Mouse (Mus musculus): ENCODE data around the gene Pex6. TPM values are rescaled to one million over a fixed set of nuclear protein-coding genes. Genes with fewer than 3 reads are reported as not detected.

The Pex6 gene
- 17.8 and 22.2 TPM in 2 replicates for total RNA-seq (2012; rRNA removed)

DNA sequence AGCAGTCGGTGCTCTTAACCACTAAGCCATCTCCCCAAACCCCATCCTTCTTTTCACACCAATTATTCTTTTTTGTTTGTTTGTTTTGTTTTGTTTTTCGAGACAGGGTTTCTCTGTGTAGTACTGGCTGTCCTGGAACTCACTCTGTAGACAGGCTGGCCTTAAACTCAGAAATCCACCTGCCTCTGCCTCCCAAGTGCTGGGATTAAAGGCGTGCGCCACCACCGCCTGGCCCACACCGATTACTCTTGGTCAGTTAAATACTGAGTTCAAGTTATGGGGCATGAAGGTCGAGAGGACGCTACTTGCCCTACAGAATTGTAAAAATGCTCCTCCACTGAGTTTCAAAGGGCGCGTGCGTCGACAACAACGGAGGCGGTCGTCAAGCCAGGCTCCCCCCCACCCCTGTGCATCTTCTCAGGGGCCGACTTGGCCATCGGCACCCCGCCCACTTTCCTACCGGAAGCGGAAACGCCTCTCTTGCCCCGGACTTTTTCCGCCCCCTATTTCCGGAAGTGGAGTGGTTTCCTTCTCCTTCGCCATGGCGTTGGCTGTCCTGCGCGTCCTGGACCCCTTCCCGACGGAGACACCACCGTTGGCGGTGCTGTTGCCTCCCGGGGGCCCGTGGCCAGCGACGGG, at the start of gene Pex6:
Gene Pex6, plus strand, starts transcription at position 505 of the 639 bp plus-strand sequence.
- Histone ChIP-seq H3K36me3 (ENCODE audit: control insufficient read depth, insufficient read depth, low read length, poor library complexity, severe bottlenecking) (peaks cover 8% of the 10 kb centered on the region; the same call in 1 of the 2 replicates), H3K4me3 (ENCODE audit: insufficient read depth in 1 of 2, low read depth in 1 of 2, low read length in 2 of 2, poor library complexity in 1 of 2, severe bottlenecking in 1 of 2) (peak within 1 kb of the TSS; percentile 91 to 98), H3K27ac (ENCODE audit: insufficient read depth, low read depth, low read length, poor library complexity, severe bottlenecking) (peak within 1 kb of the TSS; percentile 20; the same call in 1 of the 2 replicates), H3K9ac (ENCODE audit: insufficient read depth, low read depth, low read length, poor library complexity, severe bottlenecking) (peak within 1 kb of the TSS; percentile 89), H3K4me1 (ENCODE audit: control insufficient read depth in 2 of 2, insufficient read depth in 2 of 2, low read length in 2 of 2, poor library complexity in 1 of 2) (peaks cover 0 to 2% of the 10 kb centered on the region in 2 experiments; a peak in 2 of 4 replicates), H3K9me3 (ENCODE audit: control insufficient read depth, insufficient read depth, low read depth, low read length) (no peaks in the 10 kb centered on the region)
- peak; percentile 93 for DNase-seq (ENCODE audit: low read depth, low spot score)
- in situ Hi-C loops (cut with MboI; ENCODE audit: low sequenced_read_pairs in 2 of 2, unreplicated experiment in 2 of 2): no loop called here
- TF ChIP-seq HCFC1 (IDR thresholded peaks at IDR 0.05; ENCODE audit: borderline replicate concordance, insufficient read depth, low read length) (peak; percentile 72; the same call in 1 of the 2 replicates), MAFK (IDR thresholded peaks at IDR 0.05; ENCODE audit: insufficient read depth, low read depth, low read length) (no peak)

DNA sequence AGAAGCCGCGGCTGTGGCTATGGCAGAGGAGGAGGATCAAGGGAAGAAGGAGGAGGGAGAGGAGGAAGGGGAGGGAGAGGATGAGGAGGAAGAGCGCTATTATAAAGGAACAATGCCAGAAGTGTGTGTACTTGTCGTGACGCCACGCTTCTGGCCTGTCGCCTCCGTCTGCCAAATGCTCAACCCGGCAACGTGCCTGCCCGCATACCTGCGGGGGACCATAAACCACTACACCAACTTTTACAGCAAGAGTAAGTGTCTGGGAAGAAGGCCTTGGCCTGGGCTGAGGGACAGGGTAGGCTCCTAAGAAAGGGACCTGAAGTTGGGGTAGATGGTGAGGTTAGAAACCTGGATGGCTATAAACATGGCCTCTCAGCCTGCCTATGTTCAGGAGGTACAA, 49.3 kb upstream of the Pex6 start:
- TF ChIP-seq ZC3H11A (IDR thresholded peaks at IDR 0.05; ENCODE audit: borderline replicate concordance, low read depth, low read length) (no peak), MAFK (IDR thresholded peaks at IDR 0.05; ENCODE audit: insufficient read depth, low read depth, low read length) (no peak), CHD2 (IDR thresholded peaks at IDR 0.05; ENCODE audit: low read depth, low read length) (no peak), ZNF384 (IDR thresholded peaks at IDR 0.05; ENCODE audit: low read depth, low read length) (no peak), HCFC1 (IDR thresholded peaks at IDR 0.05; ENCODE audit: borderline replicate concordance, insufficient read depth, low read length) (no peak)
- Histone ChIP-seq H3K36me3 (ENCODE audit: control insufficient read depth, insufficient read depth, low read length, poor library complexity, severe bottlenecking) (peaks cover 60% of the 10 kb centered on the region), H3K9me3 (ENCODE audit: control insufficient read depth, insufficient read depth, low read depth, low read length) (no peaks in the 10 kb centered on the region), H3K4me1 (ENCODE audit: control insufficient read depth in 2 of 2, insufficient read depth in 2 of 2, low read length in 2 of 2, poor library complexity in 1 of 2) (peaks cover 0 to 7% of the 10 kb centered on the region in 2 experiments; a peak in 1 of 4 replicates), H3K27ac (ENCODE audit: insufficient read depth, low read depth, low read length, poor library complexity, severe bottlenecking) (no peak overlapping the region), H3K9ac (ENCODE audit: insufficient read depth, low read depth, low read length, poor library complexity, severe bottlenecking) (no peak overlapping the region), H3K4me3 (ENCODE audit: insufficient read depth in 1 of 2, low read depth in 1 of 2, low read length in 2 of 2, poor library complexity in 1 of 2, severe bottlenecking in 1 of 2) (no peak overlapping the region)
- DNase-seq (ENCODE audit: low read depth, low spot score): no peak
- in situ Hi-C loops (cut with MboI; ENCODE audit: low sequenced_read_pairs in 2 of 2, unreplicated experiment in 2 of 2): no loop called here

GRCm38 (mm10) chr17:46662730-46663129, 48.5 kb upstream of the Pex6 start:
- Histone ChIP-seq H3K27ac (ENCODE audit: insufficient read depth, low read depth, low read length, poor library complexity, severe bottlenecking) (no peak overlapping the region), H3K36me3 (ENCODE audit: control insufficient read depth, insufficient read depth, low read length, poor library complexity, severe bottlenecking) (peaks cover 58% of the 10 kb centered on the region), H3K4me3 (ENCODE audit: insufficient read depth in 1 of 2, low read depth in 1 of 2, low read length in 2 of 2, poor library complexity in 1 of 2, severe bottlenecking in 1 of 2) (no peak overlapping the region), H3K4me1 (ENCODE audit: control insufficient read depth in 2 of 2, insufficient read depth in 2 of 2, low read length in 2 of 2, poor library complexity in 1 of 2) (peaks cover 0 to 7% of the 10 kb centered on the region in 2 experiments; a peak in 2 of 4 replicates), H3K9ac (ENCODE audit: insufficient read depth, low read depth, low read length, poor library complexity, severe bottlenecking) (no peak overlapping the region), H3K9me3 (ENCODE audit: control insufficient read depth, insufficient read depth, low read depth, low read length) (no peaks in the 10 kb centered on the region)
- TF ChIP-seq CHD2 (IDR thresholded peaks at IDR 0.05; ENCODE audit: low read depth, low read length): no peak
- TF ChIP-seq ZC3H11A (IDR thresholded peaks at IDR 0.05; ENCODE audit: borderline replicate concordance, low read depth, low read length): no peak
- TF ChIP-seq MAFK (IDR thresholded peaks at IDR 0.05; ENCODE audit: insufficient read depth, low read depth, low read length): no peak
- TF ChIP-seq ZNF384 (IDR thresholded peaks at IDR 0.05; ENCODE audit: low read depth, low read length): no peak
- no peak for TF ChIP-seq HCFC1 (IDR thresholded peaks at IDR 0.05; ENCODE audit: borderline replicate concordance, insufficient read depth, low read length)
- in situ Hi-C loops (cut with MboI; ENCODE audit: low sequenced_read_pairs in 2 of 2, unreplicated experiment in 2 of 2): no loop called here
- DNase-seq (ENCODE audit: low read depth, low spot score): no peak

DNA sequence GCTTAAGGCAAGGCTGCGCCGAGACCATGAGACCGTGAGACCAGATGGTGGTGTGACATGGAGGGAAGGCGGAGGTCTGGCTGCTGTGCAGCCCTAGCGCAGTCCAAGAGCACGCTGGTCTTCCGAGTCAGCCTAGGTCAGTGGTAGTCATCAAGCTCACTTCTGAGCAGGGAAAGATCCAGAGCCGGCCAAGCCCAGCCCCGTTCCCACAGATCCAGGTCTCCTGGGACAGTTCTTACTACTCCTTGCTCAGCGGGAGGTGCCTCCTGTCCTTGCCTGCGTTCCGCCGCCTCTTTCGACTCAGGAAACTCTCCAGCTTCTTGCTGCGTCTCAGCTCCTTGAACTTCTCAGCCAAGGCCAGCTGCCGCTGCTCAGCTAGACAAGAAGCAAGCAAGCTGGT, 43.6 kb upstream of the Pex6 start:
- H3K36me3 ChIP-seq (ENCODE audit: control insufficient read depth, insufficient read depth, low read length, poor library complexity, severe bottlenecking): peaks cover 47% of the 10 kb centered on the region
- TF ChIP-seq HCFC1 (IDR thresholded peaks at IDR 0.05; ENCODE audit: borderline replicate concordance, insufficient read depth, low read length) (no peak), MAFK (IDR thresholded peaks at IDR 0.05; ENCODE audit: insufficient read depth, low read depth, low read length) (no peak), ZC3H11A (IDR thresholded peaks at IDR 0.05; ENCODE audit: borderline replicate concordance, low read depth, low read length) (no peak), ZNF384 (IDR thresholded peaks at IDR 0.05; ENCODE audit: low read depth, low read length) (no peak), CHD2 (IDR thresholded peaks at IDR 0.05; ENCODE audit: low read depth, low read length) (no peak)
- no peak for DNase-seq (ENCODE audit: low read depth, low spot score)
- no peaks in the 10 kb centered on the region for H3K9me3 ChIP-seq (ENCODE audit: control insufficient read depth, insufficient read depth, low read depth, low read length)
- in situ Hi-C loops (cut with MboI; ENCODE audit: low sequenced_read_pairs in 2 of 2, unreplicated experiment in 2 of 2): no loop called here
- no peak overlapping the region for H3K9ac ChIP-seq (ENCODE audit: insufficient read depth, low read depth, low read length, poor library complexity, severe bottlenecking)
- no peak overlapping the region for H3K27ac ChIP-seq (ENCODE audit: insufficient read depth, low read depth, low read length, poor library complexity, severe bottlenecking)
- no peak overlapping the region for H3K4me3 ChIP-seq (ENCODE audit: insufficient read depth in 1 of 2, low read depth in 1 of 2, low read length in 2 of 2, poor library complexity in 1 of 2, severe bottlenecking in 1 of 2)
- peaks cover 4 to 10% of the 10 kb centered on the region in 2 experiments; a peak in 3 of 4 replicates for H3K4me1 ChIP-seq (ENCODE audit: control insufficient read depth in 2 of 2, insufficient read depth in 2 of 2, low read length in 2 of 2, poor library complexity in 1 of 2)

All from ES-E14 (cell line).